Mouse (Mus musculus): ENCODE results near the gene Fgfr2.

The Fgfr2 gene

GRCm38 (mm10) chr7:131556541-131557271 lies 1566.4 kb downstream of the Fgfr2 start:
- no peak for DNase-seq (ENCODE audit: low read depth, low spot score)

GRCm38 (mm10) chr7:131556116-131556515 lies 1567.0 kb downstream of the Fgfr2 start:
- DNase-seq (ENCODE audit: low read depth, low spot score), result no peak

GRCm38 (mm10) chr7:131555301-131556081 lies 1567.7 kb downstream of the Fgfr2 start:
- DNase-seq (ENCODE audit: low read depth, low spot score), result no peak

- DNase-seq (ENCODE audit: low read depth, low spot score), result no peak
These were observed 1568.6 kb downstream of the Fgfr2 start for GRCm38 (mm10) chr7:131554341-131555180.

GRCm38 (mm10) chr7:131553771-131554175 lies 1569.4 kb downstream of the Fgfr2 start:
- DNase-seq (ENCODE audit: low read depth, low spot score), result no peak

GRCm38 (mm10) chr7:131552781-131553180 lies 1570.4 kb downstream of the Fgfr2 start:
- no peak for DNase-seq (ENCODE audit: low read depth, low spot score)

GRCm38 (mm10) chr7:131551931-131552741 lies 1571.0 kb downstream of the Fgfr2 start:
- no peak for DNase-seq (ENCODE audit: low read depth, low spot score)

GRCm38 (mm10) chr7:131551471-131551870 lies 1571.7 kb downstream of the Fgfr2 start:
- no peak for DNase-seq (ENCODE audit: low read depth, low spot score)

GRCm38 (mm10) chr7:131548473-131548872 lies 1574.7 kb downstream of the Fgfr2 start, which contains the start of gene Hmx2:
TSS of gene Hmx2 (plus strand) at chr7:131548773.
- DNase-seq (ENCODE audit: low read depth, low spot score), result no peak

GRCm38 (mm10) chr7:131547481-131547880 lies 1575.7 kb downstream of the Fgfr2 start:
- DNase-seq (ENCODE audit: low read depth, low spot score), result no peak

- DNase-seq (ENCODE audit: low read depth, low spot score), result no peak
These were observed 1576.7 kb downstream of the Fgfr2 start for GRCm38 (mm10) chr7:131546423-131546822.

GRCm38 (mm10) chr7:131545701-131546385 lies 1577.3 kb downstream of the Fgfr2 start:
- no peak for DNase-seq (ENCODE audit: low read depth, low spot score)

- no peak for DNase-seq (ENCODE audit: low read depth, low spot score)
These were observed 1578.3 kb downstream of the Fgfr2 start for GRCm38 (mm10) chr7:131544871-131545270.

- no peak for DNase-seq (ENCODE audit: low read depth, low spot score)
These were observed 1579.3 kb downstream of the Fgfr2 start for GRCm38 (mm10) chr7:131543623-131544481.

GRCm38 (mm10) chr7:131542872-131543622 lies 1580.1 kb downstream of the Fgfr2 start:
- DNase-seq (ENCODE audit: low read depth, low spot score), result no peak

- DNase-seq (ENCODE audit: low read depth, low spot score), result no peak
These were observed 1580.9 kb downstream of the Fgfr2 start, which contains the start of gene Hmx3 for GRCm38 (mm10) chr7:131542115-131542871. TSS of gene Hmx3 (plus strand) at chr7:131542867.

GRCm38 (mm10) chr7:131541184-131542114 lies 1581.7 kb downstream of the Fgfr2 start:
- no peak for DNase-seq (ENCODE audit: low read depth, low spot score)
